Mouse (Mus musculus) CH12.LX (cell line): Measurements from ENCODE around the gene 4932438H23Rik. TPM values are rescaled to one million over a fixed set of nuclear protein-coding genes. Genes with fewer than 3 reads are reported as not detected.

Source experiments
- DNase-seq: peaks from one replicate; pipeline ENCODE4 v3.0.0-alpha.2; 2013; ENCODE audit errors: extremely low read depth
- H3K27ac ChIP-seq: 2 replicates; pipeline ENCODE4 v1.5.1; 2012; ENCODE audit warnings: low read depth, mild to moderate bottlenecking, control low read depth, moderate library complexity; ENCODE audit not compliant: insufficient read depth
- H3K27me3 ChIP-seq: replicated peaks from 2 replicates; pipeline ENCODE3; 2012; ENCODE audit warnings: inconsistent platforms
- H3K36me3 ChIP-seq, 2 experiments: replicated peaks in 1 of 2; 2 replicates each; pipeline versions ENCODE3 to v1.6.1; 2012; ENCODE audit warnings: inconsistent platforms in 1 of 2, low read length in 1 of 2, mild to moderate bottlenecking in 1 of 2, mixed read lengths in 1 of 2, moderate library complexity in 1 of 2; ENCODE audit not compliant: control insufficient read depth in 1 of 2, insufficient read depth in 1 of 2
- H3K4me1 ChIP-seq, 2 experiments: 2 replicates each; pipeline ENCODE4 v1.6.1; 2012; ENCODE audit warnings: inconsistent platforms in 1 of 2, moderate library complexity in 1 of 2; ENCODE audit not compliant: insufficient read depth in 2 of 2, control insufficient read depth in 1 of 2
- H3K4me2 ChIP-seq: 2 replicates; pipeline ENCODE4 v1.6.1; 2012; ENCODE audit warnings: low read depth, mild to moderate bottlenecking, control low read depth; ENCODE audit not compliant: poor library complexity, insufficient read depth, severe bottlenecking
- H3K4me3 ChIP-seq, 3 experiments: fragments of 150-350 bp in 1 of 3; sonication (generic) in 1 of 3; replicated peaks in 1 of 3; 2 replicates each; pipeline versions ENCODE3 to v1.5.1; 2011 to 2012; ENCODE audit warnings: low read depth in 2 of 3, low read length in 2 of 3, mild to moderate bottlenecking in 2 of 3, moderate library complexity in 2 of 3, control low read depth in 1 of 3, improper control_type of control experiment in 1 of 3, inconsistent platforms in 1 of 3, mixed read lengths in 1 of 3; ENCODE audit not compliant: poor library complexity in 1 of 3
- H3K79me2 ChIP-seq: replicated peaks from 2 replicates; pipeline ENCODE4 v1.6.1; 2012; ENCODE audit warnings: mild to moderate bottlenecking, moderate library complexity; ENCODE audit not compliant: control insufficient read depth, poor library complexity, insufficient read depth, severe bottlenecking; ENCODE audit errors: extremely low read depth
- H3K9ac ChIP-seq: 2 replicates; pipeline ENCODE4 v1.6.1; 2012; ENCODE audit warnings: low read depth, mild to moderate bottlenecking, control low read depth, moderate library complexity; ENCODE audit not compliant: insufficient read depth
- H3K9me3 ChIP-seq: replicated peaks from 2 replicates; pipeline ENCODE3; 2012; ENCODE audit warnings: low read length, inconsistent platforms, mixed read lengths
- BHLHE40 ChIP-seq: IDR thresholded peaks from 2 replicates; pipeline ENCODE4 v1.6.1; 2011; ENCODE audit warnings: mild to moderate bottlenecking, low read depth, low read length, improper control_type of control experiment
- CTCF ChIP-seq, 2 experiments: IDR thresholded peaks in 1 of 2; conservative IDR thresholded peaks in 1 of 2; 2 replicates each; pipeline ENCODE4 v1.5.1; 2011 to 2012; ENCODE audit warnings: low read depth in 2 of 2, low read length in 2 of 2, improper control_type of control experiment in 1 of 2, inconsistent platforms in 1 of 2, mild to moderate bottlenecking in 1 of 2, moderate library complexity in 1 of 2
- E2F4 ChIP-seq: IDR thresholded peaks from 2 replicates; pipeline ENCODE4 v1.6.1; 2011; ENCODE audit warnings: low read depth, low read length, improper control_type of control experiment; ENCODE audit not compliant: insufficient replicate concordance
- ELF1 ChIP-seq: IDR thresholded peaks from 2 replicates; pipeline ENCODE4 v1.6.1; 2014; ENCODE audit warnings: low read depth, mild to moderate bottlenecking, inconsistent platforms, low read length, improper control_type of control experiment
- ETS1 ChIP-seq: conservative IDR thresholded peaks from 2 replicates; pipeline ENCODE4 v1.6.1; 2012; ENCODE audit warnings: low read depth, mild to moderate bottlenecking, inconsistent platforms, low read length, improper control_type of control experiment, moderate library complexity
- GABPA ChIP-seq: IDR thresholded peaks from 2 replicates; pipeline ENCODE4 v1.6.1; 2012; ENCODE audit warnings: low read depth, low read length, improper control_type of control experiment, inconsistent platforms; ENCODE audit not compliant: insufficient replicate concordance
- HCFC1 ChIP-seq: IDR thresholded peaks from 2 replicates; pipeline ENCODE4 v1.6.1; 2012; ENCODE audit warnings: low read depth, mild to moderate bottlenecking, inconsistent platforms, low read length, improper control_type of control experiment
- IRF4 ChIP-seq: IDR thresholded peaks from 2 replicates; pipeline ENCODE4 v1.6.1; 2014; ENCODE audit warnings: low read depth, mild to moderate bottlenecking, inconsistent platforms, low read length, improper control_type of control experiment
- JUN ChIP-seq: IDR thresholded peaks from 2 replicates; pipeline ENCODE4 v1.6.1; 2011; ENCODE audit warnings: low read depth, mild to moderate bottlenecking, low read length, improper control_type of control experiment, moderate library complexity; ENCODE audit not compliant: insufficient read depth
- KAT2A ChIP-seq: IDR thresholded peaks from 2 replicates; pipeline ENCODE4 v1.6.1; 2012; ENCODE audit warnings: low read length, improper control_type of control experiment, inconsistent platforms; ENCODE audit not compliant: insufficient replicate concordance
- MAFK ChIP-seq: IDR thresholded peaks from 2 replicates; pipeline ENCODE4 v1.6.1; 2011; ENCODE audit warnings: low read length, improper control_type of control experiment; ENCODE audit not compliant: insufficient replicate concordance
- MAZ ChIP-seq: IDR thresholded peaks from 2 replicates; pipeline ENCODE4 v1.6.1; 2012; ENCODE audit warnings: low read depth, mild to moderate bottlenecking, inconsistent platforms, low read length, improper control_type of control experiment, moderate library complexity
- MXI1 ChIP-seq: IDR thresholded peaks from 2 replicates; pipeline ENCODE4 v1.6.1; 2011; ENCODE audit warnings: mild to moderate bottlenecking, low read depth, low read length, improper control_type of control experiment
- NELFE ChIP-seq: IDR thresholded peaks from 2 replicates; pipeline ENCODE4 v1.6.1; 2011; ENCODE audit warnings: low read depth, low read length, improper control_type of control experiment
- PAX5 ChIP-seq: IDR thresholded peaks from 2 replicates; pipeline ENCODE4 v1.6.1; 2012; ENCODE audit warnings: low read length, inconsistent platforms, mixed read lengths
- POLR2A ChIP-seq: IDR thresholded peaks from 2 replicates; pipeline ENCODE4 v1.6.1; 2011; ENCODE audit warnings: low read depth, mild to moderate bottlenecking, improper control_type of control experiment, low read length
- POLR2AphosphoS2 ChIP-seq: IDR thresholded peaks from 2 replicates; pipeline ENCODE4 v1.6.1; 2011; ENCODE audit warnings: low read depth, low read length, improper control_type of control experiment
- SIN3A ChIP-seq: IDR thresholded peaks from 2 replicates; pipeline ENCODE4 v1.6.1; 2012; ENCODE audit warnings: low read length, improper control_type of control experiment, inconsistent platforms
- SMC3 ChIP-seq: IDR thresholded peaks from 2 replicates; pipeline ENCODE4 v1.6.1; 2011; ENCODE audit warnings: low read depth, low read length, improper control_type of control experiment
- TCF12 ChIP-seq: IDR thresholded peaks from 2 replicates; pipeline ENCODE4 v1.6.1; 2014; ENCODE audit warnings: low read depth, mild to moderate bottlenecking, inconsistent platforms, low read length, improper control_type of control experiment
- UBTF ChIP-seq: IDR thresholded peaks from 2 replicates; pipeline ENCODE4 v1.6.1; 2012; ENCODE audit warnings: low read depth, mild to moderate bottlenecking, inconsistent platforms, low read length, improper control_type of control experiment, moderate library complexity
- ZC3H11A ChIP-seq: IDR thresholded peaks from 2 replicates; pipeline ENCODE4 v1.6.1; 2012; ENCODE audit warnings: low read depth, mild to moderate bottlenecking, inconsistent platforms, low read length, improper control_type of control experiment
- ZKSCAN1 ChIP-seq: IDR thresholded peaks from 2 replicates; pipeline ENCODE4 v1.6.1; 2012; ENCODE audit warnings: low read depth, inconsistent platforms, low read length, improper control_type of control experiment, borderline replicate concordance
- ZMIZ1 ChIP-seq: IDR thresholded peaks from 2 replicates; pipeline ENCODE4 v1.6.1; 2012; ENCODE audit warnings: low read depth, mild to moderate bottlenecking, inconsistent platforms, low read length, improper control_type of control experiment
- dilution Hi-C: fragments of 300-500 bp; cut with MboI; formaldehyde crosslinking; loops from 2 replicates; pipeline ENCODE4 v1.14.3; 2020; ENCODE audit warnings: low sequenced_read_pairs; ENCODE audit not compliant: extremely low pct_unique_long_range_greater_than_20kb, extremely low pct_ligation_motif_present
- in situ Hi-C: fragments of 300-500 bp; cut with MboI; formaldehyde crosslinking; loops from 3 replicates; pipeline ENCODE4 v1.14.3; 2019; ENCODE audit warnings: low sequenced_read_pairs, low pct_ligation_motif_present, low pct_unique_long_range_greater_than_20kb, mixed read lengths
- polyA plus RNA-seq: library from polyadenylated mRNA; unstranded; fragments of >175 nt; gene quantifications from 2 replicates; pipeline ENCODE4 v1.2.1, GENCODE M21; 2012; ENCODE audit warnings: low read depth; ENCODE audit not compliant: insufficient read length
- total RNA-seq, 2 experiments: library from RNA; depleted of rRNA; stranded (reverse); fragments of 300-350 nt in 1 of 2; fragments of >200 nt in 1 of 2; gene quantifications; 2 replicates each; pipeline ENCODE4 v1.2.3; 2012 to 2014

Gene 4932438H23Rik
- total and polyA plus RNA-seq, 3 experiments: not detected

GRCm38 (mm10) chr16:91085239-91085825, 9.6 kb downstream of the 4932438H23Rik start:
- Histone ChIP-seq H3K4me3 (no peak overlapping the region), H3K27ac (no peak overlapping the region), H3K79me2 (no peaks in the 10 kb centered on the region), H3K36me3 (no peaks in the 10 kb centered on the region), H3K4me1 (0 out of 4 replicates have a peak, but pooled peaks cover 0 to 3% of the 10 kb centered on the region in 2 experiments), H3K27me3 (peaks cover 60% of the 10 kb centered on the region), H3K9me3 (peaks cover 4% of the 10 kb centered on the region), H3K4me2 (no peak overlapping the region), H3K9ac (no peak overlapping the region)
- in situ Hi-C loops (loop anchor here (10.0 kb wide), 1 partner anchor 229 kb away; no protein-coding TSS in a partner anchor), dilution Hi-C loops (no loop called here)
- DNase-seq: no peak
- no peak for TF ChIP-seq JUN
- no peak for TF ChIP-seq SMC3
- TF ChIP-seq ETS1: no peak
- no peak for TF ChIP-seq GABPA
- no peak for TF ChIP-seq ELF1
- TF ChIP-seq ZC3H11A: no peak
- TF ChIP-seq POLR2AphosphoS2: no peak
- no peak for TF ChIP-seq ZMIZ1
- TF ChIP-seq SIN3A: no peak
- no peak for TF ChIP-seq CTCF (conservative IDR thresholded peaks at IDR 0.05 in 1 of 2, IDR thresholded peaks at IDR 0.05 in 1 of 2; ENCODE audit: low read depth in 2 of 2, low read length in 2 of 2)
- no peak for TF ChIP-seq POLR2A
- no peak for TF ChIP-seq MAFK
- TF ChIP-seq IRF4: no peak
- no peak for TF ChIP-seq MAZ
- no peak for TF ChIP-seq ZKSCAN1
- no peak for TF ChIP-seq BHLHE40
- no peak for TF ChIP-seq PAX5
- no peak for TF ChIP-seq MXI1

- no peak for DNase-seq
- TF ChIP-seq KAT2A: no peak
- no peak for TF ChIP-seq ZKSCAN1
- TF ChIP-seq UBTF: no peak
- TF ChIP-seq E2F4: no peak
- TF ChIP-seq NELFE: no peak
- TF ChIP-seq ZC3H11A: no peak
- TF ChIP-seq CTCF (conservative IDR thresholded peaks at IDR 0.05 in 1 of 2, IDR thresholded peaks at IDR 0.05 in 1 of 2; ENCODE audit: low read depth in 2 of 2, low read length in 2 of 2): no peak
- TF ChIP-seq HCFC1: no peak
- TF ChIP-seq MXI1: no peak
- TF ChIP-seq TCF12: no peak
- no peak for TF ChIP-seq BHLHE40
- Histone ChIP-seq H3K9ac (no peak overlapping the region), H3K4me1 (0 out of 4 replicates have a peak, but pooled peaks cover 0 to 3% of the 10 kb centered on the region in 2 experiments), H3K36me3 (no peaks in the 10 kb centered on the region), H3K4me2 (no peak overlapping the region), H3K27me3 (peaks cover 58% of the 10 kb centered on the region), H3K79me2 (no peaks in the 10 kb centered on the region), H3K27ac (no peak overlapping the region), H3K9me3 (peaks cover 4% of the 10 kb centered on the region), H3K4me3 (no peak overlapping the region)
- dilution Hi-C loops (no loop called here), in situ Hi-C loops (loop anchor here (5.0 to 10.0 kb wide), 2 partner anchors 230 to 268 kb away; no protein-coding TSS in a partner anchor)
Measured at GRCm38 (mm10) chr16:91084307-91085238, 10.3 kb downstream of the 4932438H23Rik start.
